Mouse (Mus musculus): ENCODE results near the gene Sipa1. TPM values are rescaled to one million over a fixed set of nuclear protein-coding genes. Genes with fewer than 3 reads are reported as not detected.
A peak's percentile ranks its signal among the peaks of the same experiment; 100 is the strongest.

Sipa1 gene
- polyA plus RNA-seq, 1 experiment from 2014 or later, result 44.7 TPM

- Histone ChIP-seq H3K27ac (no peak overlapping the region), H3K4me1 (peaks cover 11% of the 10 kb centered on the region), H3K36me3 (peaks cover 62% of the 10 kb centered on the region), H3K4me2 (no peak overlapping the region), H3K4me3 (no peak overlapping the region), H3K27me3 (no peaks in the 10 kb centered on the region), H3K9ac (no peak overlapping the region), H3K9me3 (no peaks in the 10 kb centered on the region)
- ATAC-seq (ENCODE audit: borderline replicate concordance, extremely low read depth, low FRiP score, low TSS enrichment), result no peak
- 88% methylated on average over 13 of the region's 13 CpGs for WGBS
Observed at GRCm38 (mm10) chr19:5684985-5685384, 21.5 kb upstream of the Sipa1 start.

DNA sequence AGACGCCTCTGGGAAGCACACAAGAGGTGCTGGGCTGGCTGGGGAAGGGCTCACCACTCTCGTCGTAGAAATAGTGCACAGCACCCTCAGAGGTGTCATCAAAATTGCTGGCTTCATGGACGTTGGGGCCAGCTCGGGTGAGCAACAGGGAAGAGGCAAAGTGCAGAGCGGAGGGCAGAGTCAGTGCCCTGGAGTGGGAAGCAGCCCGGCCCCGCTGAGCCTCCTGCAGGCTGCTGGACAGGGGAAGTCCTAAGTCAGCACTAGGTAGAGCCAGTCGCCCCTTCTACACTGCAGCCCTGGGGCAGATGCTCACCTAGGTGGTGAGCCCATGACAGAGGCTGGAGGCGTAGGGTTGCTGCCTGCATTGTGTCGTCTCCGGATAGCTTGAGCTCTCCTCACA lies 20.7 kb upstream of the Sipa1 start:
- Histone ChIP-seq H3K9me3 (no peaks in the 10 kb centered on the region), H3K36me3 (peaks cover 70% of the 10 kb centered on the region), H3K9ac (no peak overlapping the region), H3K4me2 (no peak overlapping the region), H3K4me1 (peaks cover 11% of the 10 kb centered on the region), H3K27ac (no peak overlapping the region), H3K27me3 (no peaks in the 10 kb centered on the region), H3K4me3 (no peak overlapping the region)
- no peak for ATAC-seq (ENCODE audit: borderline replicate concordance, extremely low read depth, low FRiP score, low TSS enrichment)
- WGBS, result 93% methylated on average over 12 of the region's 12 CpGs

DNA sequence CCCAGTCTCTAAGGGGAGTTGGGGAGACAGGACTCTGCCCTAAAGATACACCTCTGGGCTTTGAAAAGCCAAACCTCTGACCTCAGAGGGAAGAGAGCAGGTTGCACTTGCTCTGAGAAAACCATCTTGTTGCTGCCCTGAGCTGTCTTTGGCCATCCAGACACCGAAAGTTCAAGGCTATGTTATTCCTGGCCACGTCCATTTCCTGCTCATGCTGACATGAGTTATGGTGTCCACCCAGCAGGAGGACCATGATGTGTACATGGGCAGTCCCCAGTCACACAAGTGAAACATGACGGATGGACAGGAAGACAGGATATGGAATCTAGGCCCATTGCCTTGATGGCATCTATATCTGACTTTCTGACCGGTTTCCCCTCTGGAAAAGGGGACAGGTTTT lies 16.9 kb upstream of the Sipa1 start:
- H3K9ac ChIP-seq, result no peak overlapping the region
- H3K36me3 ChIP-seq, result peaks cover 92% of the 10 kb centered on the region
- no peaks in the 10 kb centered on the region for H3K4me1 ChIP-seq
- ATAC-seq (ENCODE audit: borderline replicate concordance, extremely low read depth, low FRiP score, low TSS enrichment), result no peak
- H3K27ac ChIP-seq, result no peak overlapping the region
- no peaks in the 10 kb centered on the region for H3K9me3 ChIP-seq
- 76% methylated on average over 4 of the region's 4 CpGs for WGBS
- no peaks in the 10 kb centered on the region for H3K27me3 ChIP-seq
- no peak overlapping the region for H3K4me3 ChIP-seq
- H3K4me2 ChIP-seq, result no peak overlapping the region

- Histone ChIP-seq H3K9me3 (no peaks in the 10 kb centered on the region), H3K36me3 (peaks cover 71% of the 10 kb centered on the region), H3K4me3 (no peak overlapping the region), H3K9ac (no peak overlapping the region), H3K27me3 (no peaks in the 10 kb centered on the region), H3K4me2 (no peak overlapping the region), H3K27ac (no peak overlapping the region), H3K4me1 (peaks cover 7% of the 10 kb centered on the region; the same call in 1 of the 2 replicates)
- no peak for ATAC-seq (ENCODE audit: borderline replicate concordance, extremely low read depth, low FRiP score, low TSS enrichment)
- 80% methylated on average over 4 of the region's 4 CpGs for WGBS
Observed at GRCm38 (mm10) chr19:5668372-5668771, 4.9 kb upstream of the Sipa1 start.

DNA sequence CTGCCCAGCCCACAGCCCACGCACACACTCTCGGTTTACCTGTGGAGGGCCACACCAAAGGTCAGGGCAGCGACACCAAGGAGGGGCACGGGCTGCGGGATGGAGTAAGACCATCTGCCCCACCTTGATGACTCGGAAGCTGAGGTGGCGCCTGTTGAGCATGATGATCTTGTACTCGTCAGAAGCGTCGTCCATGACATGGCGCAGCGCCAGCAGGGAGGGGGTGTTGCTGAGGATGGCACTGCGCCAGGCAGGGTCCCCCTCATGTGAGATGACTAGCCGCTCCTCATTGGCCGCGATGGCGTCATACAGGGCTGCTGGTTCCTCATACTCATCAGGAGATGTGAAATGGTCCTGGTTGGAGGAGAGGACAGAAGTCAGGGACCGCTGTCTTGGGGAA lies 2.9 kb upstream of the Sipa1 start:
- peaks cover 52% of the 10 kb centered on the region for H3K36me3 ChIP-seq
- ATAC-seq (ENCODE audit: borderline replicate concordance, extremely low read depth, low FRiP score, low TSS enrichment), result no peak
- 89% methylated on average over 18 of the region's 18 CpGs for WGBS
- H3K4me3 ChIP-seq, result no peak overlapping the region
- H3K9ac ChIP-seq, result no peak overlapping the region
- no peak overlapping the region for H3K4me2 ChIP-seq
- no peaks in the 10 kb centered on the region for H3K27me3 ChIP-seq
- H3K27ac ChIP-seq, result no peak overlapping the region
- H3K9me3 ChIP-seq, result no peaks in the 10 kb centered on the region
- H3K4me1 ChIP-seq, result peaks cover 22% of the 10 kb centered on the region

DNA sequence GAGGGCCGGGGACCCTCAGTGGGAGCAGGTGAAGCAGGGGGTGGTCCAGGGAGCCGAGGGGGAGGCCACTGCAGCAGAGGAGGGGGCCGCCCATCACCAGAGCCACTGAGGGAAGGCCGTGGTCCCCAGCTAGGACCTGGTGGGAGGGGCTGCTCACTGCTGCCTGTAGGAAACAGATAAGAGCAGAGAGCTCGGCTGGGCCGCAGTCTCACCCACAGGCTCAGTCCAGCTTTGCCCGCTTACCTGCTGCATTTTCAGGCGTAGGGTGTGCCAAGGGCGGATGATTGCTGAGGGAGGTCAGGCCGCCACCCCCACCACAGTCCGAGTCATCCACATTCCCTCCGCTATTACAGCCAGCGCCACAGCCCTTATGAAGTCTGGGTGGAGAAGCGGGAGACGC lies 2.0 kb upstream of the Sipa1 start:
- Histone ChIP-seq H3K4me3 (no peak overlapping the region), H3K4me2 (no peak overlapping the region), H3K9me3 (no peaks in the 10 kb centered on the region), H3K9ac (no peak overlapping the region), H3K4me1 (peaks cover 26% of the 10 kb centered on the region), H3K27ac (no peak overlapping the region), H3K36me3 (peaks cover 45% of the 10 kb centered on the region), H3K27me3 (no peaks in the 10 kb centered on the region)
- WGBS, result 77% methylated on average over 15 of the region's 15 CpGs
- no peak for ATAC-seq (ENCODE audit: borderline replicate concordance, extremely low read depth, low FRiP score, low TSS enrichment)

DNA sequence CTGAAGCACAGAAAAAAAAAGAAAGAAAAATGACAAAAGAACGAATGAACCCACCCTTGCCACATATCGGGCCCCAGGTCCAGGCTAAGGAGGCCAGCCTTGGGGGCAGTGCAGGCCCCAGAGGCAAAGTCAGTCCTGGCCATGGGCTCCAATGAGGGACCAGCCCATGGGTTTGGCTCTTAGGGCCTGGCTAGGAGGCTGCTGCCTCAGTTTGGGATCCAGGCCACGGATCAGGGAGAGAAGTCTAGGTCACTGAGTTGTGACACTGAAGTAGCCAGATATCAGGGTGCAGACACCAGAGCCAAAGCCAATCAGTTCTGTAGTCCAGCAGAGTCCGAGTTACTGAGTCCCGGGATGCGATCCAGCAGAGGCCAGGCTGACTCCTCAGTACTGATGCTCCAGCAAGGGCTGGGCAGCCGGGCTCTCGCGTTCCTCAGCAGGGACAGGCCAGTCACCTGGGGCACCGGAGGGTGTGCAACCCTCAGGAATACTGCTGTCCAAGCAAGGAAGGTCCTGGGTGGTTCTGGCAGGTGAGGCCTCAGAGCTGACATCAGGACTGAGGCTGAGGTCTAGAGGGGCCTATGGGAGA lies 1.3 kb upstream of the Sipa1 start:
- Histone ChIP-seq H3K36me3 (peaks cover 38% of the 10 kb centered on the region), H3K27ac (no peak overlapping the region)

GRCm38 (mm10) chr19:5662310-5662709 lies 1.2 kb downstream of the Sipa1 start:
- 64% methylated on average over 8 of the region's 8 CpGs for WGBS
- ATAC-seq (ENCODE audit: borderline replicate concordance, extremely low read depth, low FRiP score, low TSS enrichment), result no peak
- peak overlapping the region; percentile 52; the same call in 1 of the 2 replicates for H3K9ac ChIP-seq

More for the DNA sequence above, 1.3 kb upstream of the Sipa1 start:
- no peak overlapping the region for H3K4me2 ChIP-seq
- no peak overlapping the region for H3K4me3 ChIP-seq
- WGBS, result 88% methylated on average over 10 of the region's 10 CpGs
- peaks cover 30% of the 10 kb centered on the region for H3K4me1 ChIP-seq
- no peaks in the 10 kb centered on the region for H3K27me3 ChIP-seq
- no peak for ATAC-seq (ENCODE audit: borderline replicate concordance, extremely low read depth, low FRiP score, low TSS enrichment)
- no peaks in the 10 kb centered on the region for H3K9me3 ChIP-seq
- no peak overlapping the region for H3K9ac ChIP-seq

GRCm38 (mm10) chr19:5660942-5661751 lies 2.4 kb downstream of the Sipa1 start:
- Histone ChIP-seq H3K4me3 (peak overlapping the region; percentile 55), H3K27ac (peak overlapping the region; percentile 93), H3K36me3 (peaks cover 25% of the 10 kb centered on the region), H3K9me3 (no peaks in the 10 kb centered on the region), H3K27me3 (no peaks in the 10 kb centered on the region), H3K4me1 (peaks cover 30% of the 10 kb centered on the region), H3K9ac (0 out of 2 replicates have a peak overlapping the region, but pooled peaks have one; percentile 1), H3K4me2 (peak overlapping the region; percentile 66)
- 67% methylated on average over 16 of the region's 16 CpGs for WGBS
- ATAC-seq (ENCODE audit: borderline replicate concordance, extremely low read depth, low FRiP score, low TSS enrichment), result no peak

More at GRCm38 (mm10) chr19:5662310-5662709, 1.2 kb downstream of the Sipa1 start:
- Histone ChIP-seq H3K27me3 (no peaks in the 10 kb centered on the region), H3K4me3 (peak overlapping the region; percentile 55), H3K4me2 (peak overlapping the region; percentile 66), H3K9me3 (no peaks in the 10 kb centered on the region), H3K36me3 (peaks cover 30% of the 10 kb centered on the region), H3K4me1 (peaks cover 30% of the 10 kb centered on the region), H3K27ac (peak overlapping the region; percentile 93)

- H3K27ac ChIP-seq, result no peak overlapping the region
- H3K27me3 ChIP-seq, result peaks cover 12% of the 10 kb centered on the region
- peak; percentile 4; the same call in 1 of the 2 replicates for ATAC-seq (ENCODE audit: borderline replicate concordance, extremely low read depth, low FRiP score, low TSS enrichment)
- H3K4me1 ChIP-seq, result peaks cover 14% of the 10 kb centered on the region
- peak overlapping the region; percentile 43 for H3K4me3 ChIP-seq
- peak overlapping the region; percentile 88 for H3K4me2 ChIP-seq
- peak overlapping the region; percentile 27 for H3K9ac ChIP-seq
- H3K36me3 ChIP-seq, result peaks cover 45% of the 10 kb centered on the region
- WGBS, result 18% methylated on average over 43 of the region's 43 CpGs
- H3K9me3 ChIP-seq, result no peaks in the 10 kb centered on the region
Observed at GRCm38 (mm10) chr19:5654720-5655298, 8.7 kb downstream of the Sipa1 start.

DNA sequence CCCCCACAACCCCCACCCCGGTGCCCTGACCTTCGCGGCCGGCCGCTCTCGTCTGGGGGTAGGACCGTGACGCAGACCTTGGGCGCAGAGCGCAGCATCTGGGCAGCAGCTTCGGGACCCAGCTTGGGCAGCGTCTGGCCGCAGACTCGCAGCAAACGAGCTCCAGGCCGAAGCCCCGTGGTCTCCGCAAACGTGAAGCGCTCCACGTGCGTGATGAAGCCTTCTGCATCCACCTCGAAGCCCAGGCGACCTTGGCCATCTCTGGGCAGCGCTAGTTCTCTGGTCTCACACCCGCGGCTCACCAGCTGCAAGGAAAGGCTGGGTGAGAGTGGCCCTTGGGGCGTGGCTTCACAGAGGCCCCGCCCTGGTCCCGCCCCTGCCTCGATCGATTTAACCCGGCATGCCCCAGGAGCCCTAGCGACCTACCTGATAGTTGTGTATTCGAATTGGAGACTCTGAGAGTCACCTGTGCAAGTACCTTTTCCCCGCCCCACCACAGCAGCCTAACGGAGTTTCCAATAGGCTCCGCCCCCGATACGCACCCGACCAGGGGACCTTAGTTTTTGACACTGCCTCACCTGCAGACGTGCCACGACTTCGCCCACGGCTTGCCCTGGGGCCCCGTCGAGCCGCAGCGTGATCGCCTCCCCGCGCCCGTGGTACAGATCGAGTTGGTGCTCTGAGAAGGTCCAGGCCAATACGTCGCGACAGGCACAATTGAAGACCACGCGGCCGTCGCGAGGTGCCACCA lies 9.4 kb downstream of the Sipa1 start:
- Histone ChIP-seq H3K4me1 (peaks cover 20% of the 10 kb centered on the region), H3K36me3 (peaks cover 45% of the 10 kb centered on the region), H3K27ac (no peak overlapping the region), H3K4me3 (peak overlapping the region; percentile 43), H3K27me3 (peaks cover 12% of the 10 kb centered on the region), H3K9me3 (no peaks in the 10 kb centered on the region), H3K9ac (peak overlapping the region; percentile 27), H3K4me2 (peak overlapping the region; percentile 88)
- ATAC-seq (ENCODE audit: borderline replicate concordance, extremely low read depth, low FRiP score, low TSS enrichment), result peak; percentile 60
- WGBS, result 10% methylated on average over 62 of the region's 62 CpGs

Measured in lung, embryonic 15.5 days (tissue).